Mouse (Mus musculus): ENCODE measurements around the gene Gm11034.

DNA sequence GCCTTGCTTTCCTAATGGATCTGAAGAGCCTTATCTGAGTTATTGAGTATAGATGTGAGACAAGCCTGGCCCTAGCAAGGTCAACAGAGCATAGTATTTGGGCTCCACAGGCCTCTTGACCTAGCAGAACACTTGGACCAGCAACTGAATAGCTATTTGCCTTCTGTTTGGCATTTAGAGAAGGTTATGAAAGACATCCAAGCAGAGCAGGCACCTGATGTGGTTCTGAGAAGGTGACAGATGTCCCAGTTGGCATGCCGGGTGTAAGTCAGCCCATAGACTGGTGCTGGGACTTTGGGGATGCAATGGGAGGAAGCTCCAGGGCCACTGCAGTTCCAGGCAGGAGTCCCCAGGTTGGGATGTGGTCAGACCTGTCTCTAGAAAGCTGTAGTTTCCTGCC lies 28.8 kb upstream of the Gm11034 start:
- TF ChIP-seq MYOG (IDR thresholded peaks at IDR 0.05; ENCODE audit: control insufficient read depth, extremely low read depth, insufficient read length) (no peak), CEBPB (IDR thresholded peaks at IDR 0.05; ENCODE audit: low read depth) (no peak)

All from C2C12 (cell line).